Comparison of ENCODE assay signal across 9 mouse cellular contexts in genomic region chr2:152082456-152083285, GRCm38 (mm10). TPM values are rescaled to one million over a fixed set of nuclear protein-coding genes. Genes with fewer than 3 reads are reported as not detected.
DNase-seq lines count a peak whose midpoint lies in the region; ATAC-seq and TF ChIP-seq lines count a peak whose summit lies in the region.
"Had no signal": no experiment of that assay in that cellular context is flagged by ENCODE, and none has a peak within 500 bp of the region (broad histone marks: within the 10 kb centered on the region; RNA-seq: fewer than 3 reads in every experiment).

No protein-coding gene starts in this region.

- H3K4me2 ChIP-seq in kidney, embryonic 16.5 days (replicated peaks; ENCODE audit: low read depth, low read length): peak overlapping the region; percentile 57; the same call in 1 of the 2 replicates
- H3K4me2 ChIP-seq in embryonic facial prominence, embryonic 12.5 days (replicated peaks): peak overlapping the region; percentile 66
- H3K4me2 ChIP-seq in hindbrain, embryonic 13.5 days: peak overlapping the region; percentile 87
- peak overlapping the region; percentile 84 for H3K4me2 ChIP-seq in midbrain, embryonic 15.5 days

- DNase-seq in kidney, adult 2 months: no peak
- no peak for DNase-seq in gastrocnemius, adult 8-10 months (ENCODE audit: low spot score in 2 of 2)
- DNase-seq in embryo, embryonic 10.5 days (ENCODE audit: low spot score): no peak
- DNase-seq in right cerebral cortex, postnatal 25 days: no peak

- H3K4me3 ChIP-seq in kidney, embryonic 16.5 days (ENCODE audit: low read length): peak overlapping the region; percentile 38; the same call in 1 of the 2 replicates
- no peak overlapping the region for H3K4me3 ChIP-seq in kidney, adult 2 months (ENCODE audit: insufficient read depth, low read depth, low read length)
- H3K4me3 ChIP-seq in embryonic facial prominence, embryonic 12.5 days: peak overlapping the region; percentile 36; the same call in 1 of the 2 replicates
- H3K4me3 ChIP-seq in hindbrain, embryonic 13.5 days: peak overlapping the region; percentile 91
- H3K4me3 ChIP-seq in midbrain, embryonic 15.5 days: peak overlapping the region; percentile 75

- H3K27me3 ChIP-seq in kidney, embryonic 16.5 days (ENCODE audit: insufficient read depth, low read length): peaks cover 60% of the 10 kb centered on the region
- H3K27me3 ChIP-seq in kidney, adult 2 months (replicated peaks; ENCODE audit: control insufficient read depth, insufficient read depth, low read length): no peaks in the 10 kb centered on the region
- H3K27me3 ChIP-seq in embryonic facial prominence, embryonic 12.5 days: peaks cover 66% of the 10 kb centered on the region
- 0 out of 2 replicates have a peak, but pooled peaks cover 5% of the 10 kb centered on the region for H3K27me3 ChIP-seq in hindbrain, embryonic 13.5 days
- H3K27me3 ChIP-seq in midbrain, embryonic 15.5 days (replicated peaks): no peaks in the 10 kb centered on the region

- no peak for TF ChIP-seq POLR2A in kidney, adult 2 months (IDR thresholded peaks at IDR 0.05; ENCODE audit: low read depth, low read length)

- no peaks in the 10 kb centered on the region for H3K9me3 ChIP-seq in kidney, embryonic 16.5 days (ENCODE audit: low read length)
- no peaks in the 10 kb centered on the region for H3K9me3 ChIP-seq in embryonic facial prominence, embryonic 12.5 days
- H3K9me3 ChIP-seq in hindbrain, embryonic 13.5 days: no peaks in the 10 kb centered on the region
- no peaks in the 10 kb centered on the region for H3K9me3 ChIP-seq in midbrain, embryonic 15.5 days

- 21% methylated on average over 7 of the region's 7 CpGs for WGBS in kidney, embryonic 16.5 days
- 29% methylated on average over 7 of the region's 7 CpGs for WGBS in kidney, adult 2 months
- WGBS in embryonic facial prominence, embryonic 12.5 days: 23% methylated on average over 7 of the region's 7 CpGs
- 12% methylated on average over 7 of the region's 7 CpGs for WGBS in hindbrain, embryonic 13.5 days
- 12% methylated on average over 7 of the region's 7 CpGs for WGBS in midbrain, embryonic 15.5 days

- TF ChIP-seq CTCF in kidney, adult 2 months (conservative IDR thresholded peaks at IDR 0.05; ENCODE audit: insufficient read depth, insufficient read length, low read depth, low read length): no peak

- no peak; the same call in 1 of the 2 replicates for ATAC-seq in kidney, embryonic 16.5 days (ENCODE audit: low FRiP score, low TSS enrichment)
- ATAC-seq in embryonic facial prominence, embryonic 12.5 days (ENCODE audit: insufficient number of reproducible peaks, insufficient read depth, low FRiP score, low TSS enrichment): no peak
- peak; percentile 14 for ATAC-seq in hindbrain, embryonic 13.5 days (ENCODE audit: low FRiP score)
- ATAC-seq in midbrain, embryonic 15.5 days (replicated peaks): peak; percentile 5; the same call in 1 of the 2 replicates

- peaks cover 15% of the 10 kb centered on the region for H3K4me1 ChIP-seq in kidney, embryonic 16.5 days (ENCODE audit: insufficient read depth, low read length)
- no peaks in the 10 kb centered on the region for H3K4me1 ChIP-seq in kidney, adult 2 months (ENCODE audit: control insufficient read depth, insufficient read depth, low read length)
- peaks cover 12% of the 10 kb centered on the region for H3K4me1 ChIP-seq in embryonic facial prominence, embryonic 12.5 days
- peaks cover 85% of the 10 kb centered on the region for H3K4me1 ChIP-seq in hindbrain, embryonic 13.5 days (replicated peaks)
- peaks cover 69% of the 10 kb centered on the region for H3K4me1 ChIP-seq in midbrain, embryonic 15.5 days

- no peak overlapping the region for H3K27ac ChIP-seq in kidney, embryonic 16.5 days (ENCODE audit: low read length)
- no peak overlapping the region for H3K27ac ChIP-seq in kidney, adult 2 months (ENCODE audit: insufficient read depth, low read depth, low read length)
- no peak overlapping the region for H3K27ac ChIP-seq in embryonic facial prominence, embryonic 12.5 days
- H3K27ac ChIP-seq in hindbrain, embryonic 13.5 days: peak overlapping the region; percentile 99
- H3K27ac ChIP-seq in midbrain, embryonic 15.5 days: peak overlapping the region; percentile 95

- no peak overlapping the region for H3K9ac ChIP-seq in kidney, embryonic 16.5 days (replicated peaks; ENCODE audit: low read length)
- peak overlapping the region; percentile 33; the same call in 1 of the 2 replicates for H3K9ac ChIP-seq in embryonic facial prominence, embryonic 12.5 days
- peak overlapping the region; percentile 99 for H3K9ac ChIP-seq in hindbrain, embryonic 13.5 days
- peak overlapping the region; percentile 96 for H3K9ac ChIP-seq in midbrain, embryonic 15.5 days

- H3K36me3 ChIP-seq in kidney, embryonic 16.5 days (ENCODE audit: insufficient read depth, low read length): no peaks in the 10 kb centered on the region
- no peaks in the 10 kb centered on the region for H3K36me3 ChIP-seq in kidney, adult 2 months (ENCODE audit: control insufficient read depth, insufficient read depth, low read length)
- no peaks in the 10 kb centered on the region for H3K36me3 ChIP-seq in embryonic facial prominence, embryonic 12.5 days
- peaks cover 4% of the 10 kb centered on the region; the same call in 1 of the 2 replicates for H3K36me3 ChIP-seq in hindbrain, embryonic 13.5 days
- no peaks in the 10 kb centered on the region for H3K36me3 ChIP-seq in midbrain, embryonic 15.5 days (replicated peaks)

RNA-seq across cellular contexts. Expression of gene Scrt2, which starts 1.3 kb away (rescaled TPM):
- polyA plus RNA-seq in kidney, embryonic 16.5 days (2015; fragmentation: Nextera tagmentation; extraction: Ambion mirVana): not detected in 2 replicates
- polyA plus RNA-seq in kidney, adult 2 months (2012; rRNA removed): not detected in 2 replicates
- polyA plus RNA-seq in embryonic facial prominence, embryonic 12.5 days (2016; fragmentation: Nextera tagmentation; extraction: Ambion mirVana): 1.4 and 1.9 TPM in 2 replicates
- polyA plus RNA-seq in hindbrain, embryonic 13.5 days (2015; fragmentation: Nextera tagmentation; extraction: Ambion mirVana): 24.0 and 27.8 TPM in 2 replicates
- polyA plus RNA-seq in midbrain, embryonic 15.5 days (2015; fragmentation: Nextera tagmentation; extraction: Ambion mirVana): 10.7 and 10.9 TPM in 2 replicates
- total RNA-seq in gastrocnemius, adult 8-10 months (2022): not detected
- total RNA-seq: megakaryocyte-erythroid progenitor cell, adult 5-6 weeks had no signal

RNA-seq across cellular contexts. Expression of gene Srxn1, which starts 22.6 kb away (rescaled TPM):
- polyA plus RNA-seq in kidney, embryonic 16.5 days (2015; fragmentation: Nextera tagmentation; extraction: Ambion mirVana): 16.1 and 17.9 TPM in 2 replicates
- polyA plus RNA-seq in kidney, adult 2 months (2012; rRNA removed): 113 and 135 TPM in 2 replicates
- 10.7 and 13.6 TPM in 2 replicates for polyA plus RNA-seq in embryonic facial prominence, embryonic 12.5 days (2016; fragmentation: Nextera tagmentation; extraction: Ambion mirVana)
- 16.1 and 16.8 TPM in 2 replicates for polyA plus RNA-seq in hindbrain, embryonic 13.5 days (2015; fragmentation: Nextera tagmentation; extraction: Ambion mirVana)
- 21.5 and 23.7 TPM in 2 replicates for polyA plus RNA-seq in midbrain, embryonic 15.5 days (2015; fragmentation: Nextera tagmentation; extraction: Ambion mirVana)
- total RNA-seq in gastrocnemius, adult 8-10 months (2022): 10 to 100 TPM; 15.2 to 67.0 (median 22.7) TPM

Comparison
In these comparisons a context has a peak if more than half of its experiments do, and no peak if none do; other contexts are left out.
1. ATAC-seq: peak in hindbrain, embryonic 13.5 days (single experiment) and midbrain, embryonic 15.5 days (single experiment); none in kidney, embryonic 16.5 days (single experiment) and embryonic facial prominence, embryonic 12.5 days (single experiment).
2. H3K27ac ChIP-seq: peak in hindbrain, embryonic 13.5 days (single experiment) and midbrain, embryonic 15.5 days (single experiment); none in kidney, embryonic 16.5 days (single experiment), kidney, adult 2 months (single experiment) and embryonic facial prominence, embryonic 12.5 days (single experiment).
3. Peak in every context shown above with its lines, with median percentiles within 50 percentile points of each other: H3K4me2 ChIP-seq.